Mouse (Mus musculus): Measurements from ENCODE around the gene Slc38a2. TPM values are rescaled to one million over a fixed set of nuclear protein-coding genes. Genes with fewer than 3 reads are reported as not detected.

Slc38a2 gene
- total RNA-seq, 4 experiments from 2014 or later = 81.1 to 86.9 (median 83.9) TPM

DNA sequence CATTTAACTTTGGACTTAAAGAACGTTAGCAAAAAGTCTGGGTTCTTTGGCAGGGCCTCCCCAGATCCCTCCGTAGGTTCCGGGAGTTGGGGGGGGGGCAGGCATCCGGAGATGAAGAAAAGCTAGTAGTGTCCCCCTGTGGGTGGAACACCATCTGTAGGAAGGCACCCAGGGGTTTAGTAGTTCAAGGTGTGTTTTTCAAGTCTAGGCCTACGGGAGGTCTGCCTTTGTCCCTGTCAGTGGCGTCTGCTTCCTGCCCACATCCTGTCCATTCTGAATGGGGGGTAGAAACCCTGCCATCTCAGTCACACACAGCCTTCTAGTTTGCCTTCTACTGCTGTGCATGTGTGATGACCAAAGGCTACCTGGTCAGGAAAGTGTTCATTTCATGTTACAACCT, 20.6 kb upstream of the Slc38a2 start:
- DNase-seq (ENCODE audit: low spot score in 2 of 2) = no peak

DNA sequence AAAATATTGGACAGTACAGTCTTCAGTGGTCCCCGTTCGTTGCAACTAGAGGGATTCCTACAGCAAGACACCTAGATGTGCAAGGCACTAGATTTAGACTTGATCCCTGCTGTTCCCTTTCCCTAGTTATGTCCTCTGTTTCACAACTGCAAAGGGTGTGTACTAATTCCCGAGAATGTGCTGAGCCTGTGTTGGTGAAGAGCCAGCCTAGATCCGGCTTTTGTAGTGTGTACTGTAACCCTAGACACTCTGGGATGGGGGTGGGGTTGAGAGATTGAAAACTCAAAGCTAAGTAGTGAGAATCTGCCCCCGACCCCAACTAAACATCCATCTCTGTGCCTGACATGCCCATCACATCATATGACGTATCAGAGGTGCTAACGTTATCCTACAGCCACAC, 18.9 kb upstream of the Slc38a2 start:
- DNase-seq (ENCODE audit: low spot score in 2 of 2) = no peak

DNA sequence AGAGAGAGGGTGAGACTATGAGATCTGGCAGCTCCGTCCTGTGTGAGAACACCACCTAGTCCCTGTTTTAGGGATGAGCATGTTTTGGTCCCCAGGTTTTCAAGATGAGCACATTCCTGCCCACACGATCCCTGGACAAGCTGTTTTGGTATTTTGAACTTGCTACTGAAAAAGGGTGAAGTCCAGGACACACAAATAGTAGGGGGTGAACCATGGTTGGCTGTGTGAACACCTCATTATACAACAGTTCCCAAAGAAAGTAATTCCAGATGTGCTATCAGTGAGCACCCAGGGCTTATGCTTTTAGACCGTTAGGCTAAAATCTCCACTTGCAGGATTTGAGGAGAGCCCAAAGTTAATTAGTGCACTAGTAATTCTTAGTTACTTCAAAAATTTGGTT, 17.7 kb upstream of the Slc38a2 start:
- DNase-seq (ENCODE audit: low spot score in 2 of 2) = no peak

DNA sequence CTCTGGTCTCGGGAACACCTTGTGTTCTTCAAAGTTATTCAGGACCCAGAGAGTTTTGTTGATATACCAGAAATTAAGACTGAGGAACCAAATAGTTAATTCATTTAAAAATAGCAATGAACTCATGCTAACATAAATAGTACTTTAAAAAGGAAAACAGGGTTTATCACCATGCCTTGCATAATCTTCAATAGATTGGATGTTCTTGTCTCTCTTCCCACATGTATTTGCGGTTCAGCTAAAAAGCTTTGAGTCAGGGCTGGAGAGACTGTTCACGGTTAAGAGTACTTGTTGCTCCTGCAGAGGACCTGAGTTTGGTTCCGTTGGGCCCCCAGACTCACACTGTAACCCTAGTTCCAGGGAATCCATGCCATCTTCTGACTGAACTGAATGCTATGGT, 16.8 kb upstream of the Slc38a2 start:
- no peak for DNase-seq (ENCODE audit: low spot score in 2 of 2)

DNA sequence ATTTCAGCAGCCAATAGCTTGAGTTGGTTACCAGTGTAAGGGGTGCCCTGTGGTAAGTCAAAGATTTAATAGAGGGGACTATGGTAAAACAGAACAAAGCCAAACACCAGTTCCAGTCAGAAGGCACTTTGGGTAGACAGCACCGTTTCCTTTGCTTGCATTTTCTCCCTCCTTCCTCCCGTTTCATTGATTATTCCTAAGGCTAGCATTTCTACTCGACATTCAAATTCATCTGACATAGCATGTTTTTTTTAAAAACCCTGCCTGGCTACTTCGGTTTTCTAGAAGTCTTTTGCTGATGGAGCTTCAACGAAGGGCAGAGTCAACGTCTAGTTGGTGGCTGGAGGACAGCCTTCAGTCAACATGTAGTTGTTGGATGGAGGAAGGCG, 16.2 kb upstream of the Slc38a2 start:
- no peak for DNase-seq (ENCODE audit: low spot score in 2 of 2)

DNA sequence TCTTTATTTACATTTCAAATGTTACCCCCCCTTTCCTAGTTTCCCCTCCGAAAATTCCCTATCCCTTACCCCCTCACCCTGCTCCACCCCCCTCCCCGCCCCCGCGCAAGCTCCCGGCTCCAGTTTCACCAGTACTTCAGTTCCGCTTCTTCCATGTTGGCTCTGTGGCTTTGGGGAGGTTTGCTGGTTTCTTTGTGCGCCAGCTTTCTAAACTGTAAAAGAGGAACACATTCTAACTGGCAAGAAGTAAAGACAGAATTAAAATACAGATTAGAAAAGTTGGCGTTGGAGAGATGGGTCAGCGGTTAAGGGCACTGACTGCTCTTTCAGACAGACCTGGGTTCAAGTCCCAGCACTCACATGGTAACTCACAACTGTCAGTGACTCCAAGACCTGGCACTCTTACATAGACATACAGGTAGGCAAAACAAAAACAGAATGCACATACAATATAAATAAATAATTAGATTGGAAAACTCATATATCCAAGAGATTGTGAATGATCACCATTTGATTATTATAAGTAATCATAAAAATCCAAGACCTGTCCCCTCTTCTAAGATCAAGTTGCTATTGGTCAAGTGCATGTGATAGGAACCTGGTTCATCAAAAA, 15.7 kb upstream of the Slc38a2 start:
- no peak for DNase-seq (ENCODE audit: low spot score in 2 of 2)

DNA sequence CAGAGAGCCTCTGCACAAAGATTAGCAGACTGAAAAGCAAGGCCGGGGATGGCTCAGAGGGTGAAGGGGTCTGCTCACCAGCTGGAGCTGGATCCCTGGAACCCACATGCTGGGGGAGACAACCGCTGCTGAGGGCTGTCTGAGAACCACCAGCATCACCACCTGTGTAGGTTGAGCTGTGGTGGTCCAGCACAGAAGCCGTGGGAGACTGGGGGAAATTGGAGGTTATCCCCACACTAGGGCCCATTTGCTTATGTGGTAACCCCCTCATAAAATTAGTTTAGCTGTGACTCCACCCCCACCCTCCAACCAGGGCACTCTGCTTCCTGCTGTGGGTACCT, 15.1 kb upstream of the Slc38a2 start:
- DNase-seq (ENCODE audit: low spot score in 2 of 2) = no peak

DNA sequence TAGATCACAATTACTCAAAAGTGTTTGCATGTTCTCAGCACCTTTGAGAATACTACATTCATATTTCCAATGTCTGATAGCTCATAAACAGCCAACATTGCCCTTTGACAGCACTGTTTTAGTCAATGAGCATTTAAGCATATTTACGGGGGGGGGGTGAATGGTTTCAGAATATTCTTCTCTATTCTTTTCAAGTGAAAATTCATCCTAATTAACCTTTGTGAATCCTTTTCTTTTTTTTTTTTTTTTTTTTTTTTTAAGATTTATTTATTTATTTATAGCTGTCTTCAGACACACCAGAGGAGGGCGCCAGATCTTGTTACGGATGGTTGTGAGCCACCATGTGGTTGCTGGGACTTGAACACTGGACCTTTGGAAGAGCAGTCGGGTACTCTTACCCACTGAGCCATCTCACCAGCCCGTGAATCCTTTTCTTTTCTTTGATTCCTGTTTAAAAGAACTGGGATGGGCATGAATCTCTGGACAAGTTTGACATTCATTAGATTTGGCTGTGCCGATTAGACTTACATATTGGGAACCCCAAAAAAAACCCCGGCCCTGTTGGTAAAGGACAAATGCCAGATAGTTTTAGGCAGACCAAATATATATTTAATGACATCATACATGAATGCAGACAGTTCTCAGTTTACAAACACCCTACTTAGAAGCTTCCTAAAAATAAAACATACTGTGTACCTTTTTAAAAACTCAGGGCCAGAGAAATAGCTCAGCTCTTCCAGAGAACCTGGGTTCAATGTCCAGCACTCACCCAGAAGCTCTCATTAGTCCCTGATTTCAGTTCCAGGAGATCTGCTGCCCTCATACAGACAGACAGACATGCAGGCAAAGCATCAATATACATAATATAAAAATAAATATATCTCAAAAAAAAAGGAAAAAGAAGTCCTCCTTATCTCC, 14.5 kb upstream of the Slc38a2 start:
- no peak for DNase-seq (ENCODE audit: low spot score in 2 of 2)

DNA sequence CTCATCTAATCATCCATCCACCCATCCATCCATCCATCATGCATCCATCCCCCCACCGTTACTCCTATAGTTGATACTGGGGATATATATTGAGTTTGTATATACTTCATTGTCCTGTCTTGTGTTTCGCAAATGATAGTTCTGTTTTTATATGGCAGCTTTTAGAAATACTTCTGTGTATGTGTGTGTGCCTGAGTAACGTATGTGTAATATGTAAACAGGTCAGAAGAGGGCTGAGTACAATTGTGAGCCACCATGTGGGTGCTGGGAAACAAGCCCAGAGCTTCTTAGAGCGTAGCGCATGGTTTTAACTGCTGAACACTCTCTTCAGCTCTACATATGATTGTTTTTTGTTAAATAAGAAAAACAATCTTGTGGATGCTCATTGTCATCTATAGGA, 12.8 kb upstream of the Slc38a2 start:
- DNase-seq (ENCODE audit: low spot score in 2 of 2) = no peak

DNA sequence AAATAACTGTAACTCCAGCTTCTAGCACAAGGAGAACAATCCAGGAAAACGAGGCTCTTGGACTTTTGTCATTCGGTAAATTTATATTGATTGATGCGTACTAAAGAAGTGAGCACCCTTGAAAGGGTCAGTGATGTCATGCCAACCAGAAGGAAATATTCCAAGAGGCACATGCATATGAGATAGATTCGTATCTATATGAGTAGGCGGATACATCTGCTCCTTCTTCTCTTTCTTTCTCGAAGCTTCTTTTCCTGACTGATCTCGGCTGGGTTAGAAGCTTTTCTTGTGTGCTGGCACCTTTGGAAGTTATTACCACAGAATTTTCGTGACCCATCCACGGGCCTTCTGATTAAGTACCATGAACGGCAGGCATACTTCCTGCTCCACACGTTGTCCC, 12.1 kb upstream of the Slc38a2 start:
- DNase-seq (ENCODE audit: low spot score in 2 of 2) = no peak

DNA sequence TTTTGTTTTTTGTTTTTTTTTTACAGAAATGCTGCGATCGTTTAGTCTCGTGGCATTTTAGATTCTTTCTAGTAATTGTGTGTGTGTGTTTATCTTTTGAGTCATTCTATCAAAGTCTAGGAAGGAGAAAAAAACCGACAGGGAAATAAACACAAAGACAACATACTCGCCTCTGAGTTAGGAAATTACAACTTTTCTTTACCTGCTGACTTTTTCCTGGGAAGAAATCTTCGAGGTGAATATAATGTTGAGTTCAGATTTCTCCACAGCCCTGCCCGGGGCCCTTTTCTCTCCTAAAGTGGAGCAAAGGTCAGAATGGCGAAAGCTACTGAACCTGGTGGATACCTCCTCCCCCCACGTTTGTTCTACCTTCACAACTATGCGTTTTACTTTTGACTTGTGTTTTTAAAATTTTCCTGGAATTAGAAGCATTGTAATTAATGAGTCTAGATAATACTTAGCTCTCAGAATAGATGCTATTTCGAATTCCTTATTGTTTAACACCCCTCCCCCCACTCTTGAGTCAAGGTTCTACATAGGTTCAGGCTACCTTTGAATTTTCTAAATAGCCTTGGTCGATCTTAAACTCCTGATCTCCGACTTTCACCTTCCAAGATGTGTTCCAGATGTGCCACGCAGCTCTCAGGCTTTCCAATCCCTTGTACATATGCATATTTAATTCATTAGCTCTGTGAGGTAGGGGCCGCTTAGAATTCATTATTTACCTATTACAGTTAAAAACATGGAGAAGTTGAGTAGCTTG, 11.0 kb upstream of the Slc38a2 start:
- no peak for DNase-seq (ENCODE audit: low spot score in 2 of 2)

DNA sequence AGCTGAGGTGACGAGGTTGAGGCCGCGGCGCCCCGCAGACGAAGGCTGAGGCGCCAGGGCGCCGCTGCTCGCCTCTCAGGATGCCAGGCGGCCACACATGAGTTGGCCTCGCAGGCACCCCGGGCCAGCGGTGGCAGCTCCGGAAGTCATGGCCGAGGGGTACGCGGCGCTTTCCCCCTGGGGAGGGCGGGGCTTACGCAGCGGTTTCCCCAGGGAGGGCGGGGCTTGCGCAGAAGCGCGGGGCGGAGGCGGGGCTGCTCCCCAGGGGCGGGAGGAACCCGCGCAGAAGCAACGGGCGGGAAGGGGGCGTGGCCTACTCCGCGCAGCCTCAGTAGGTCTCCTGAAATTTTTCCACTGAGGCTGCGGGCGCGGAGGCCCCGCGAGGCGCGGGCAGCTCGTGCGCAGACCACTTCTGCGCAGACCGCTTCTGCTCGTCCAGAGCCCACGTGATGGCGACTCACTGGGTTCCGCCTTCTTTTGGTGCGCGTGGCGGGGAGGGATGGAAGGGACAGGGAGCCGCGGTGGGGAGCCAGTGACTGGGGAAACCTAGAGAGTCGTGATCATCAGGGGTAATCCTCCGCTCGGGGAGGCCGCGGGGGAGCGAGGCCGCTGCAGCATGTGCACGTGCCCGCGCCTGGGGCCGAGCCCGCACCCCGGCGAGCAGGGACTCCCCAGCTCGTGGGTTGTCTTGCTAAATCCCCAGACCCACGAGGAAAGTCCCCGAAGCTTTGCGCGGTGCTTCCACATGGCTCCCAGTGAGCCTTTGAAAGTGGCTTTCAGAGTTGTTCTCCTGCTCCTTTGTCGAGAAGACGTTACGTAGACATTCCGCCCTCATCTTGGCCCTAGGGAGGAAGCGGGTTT, 10.2 kb upstream of the Slc38a2 start:
- DNase-seq (ENCODE audit: low spot score in 2 of 2) = peak; percentile 97

DNA sequence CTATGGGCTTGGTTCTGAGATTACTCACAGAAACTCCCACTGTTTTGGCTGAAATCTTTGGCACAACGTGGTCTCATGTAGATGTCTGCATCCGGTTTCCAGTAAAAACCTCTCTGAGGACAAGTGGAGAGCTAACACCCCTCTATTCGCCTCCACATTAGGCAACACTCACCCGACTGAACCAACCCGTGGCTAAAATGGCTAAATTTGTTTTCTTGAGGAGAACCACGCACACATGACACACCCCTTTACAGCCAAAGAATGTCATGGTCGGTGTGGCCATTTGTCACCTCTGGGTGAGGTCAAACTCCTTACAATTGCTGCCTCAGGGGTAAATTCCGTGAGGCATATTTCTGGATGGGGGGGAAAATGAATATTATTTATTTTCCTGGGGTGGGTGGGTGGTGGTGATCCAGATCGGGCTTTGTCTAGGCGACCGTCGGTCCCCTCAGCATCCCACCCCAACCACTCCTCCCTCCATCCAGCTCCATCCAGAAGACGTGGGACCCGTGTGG, 9.5 kb upstream of the Slc38a2 start:
- no peak for DNase-seq (ENCODE audit: low spot score in 2 of 2)

DNA sequence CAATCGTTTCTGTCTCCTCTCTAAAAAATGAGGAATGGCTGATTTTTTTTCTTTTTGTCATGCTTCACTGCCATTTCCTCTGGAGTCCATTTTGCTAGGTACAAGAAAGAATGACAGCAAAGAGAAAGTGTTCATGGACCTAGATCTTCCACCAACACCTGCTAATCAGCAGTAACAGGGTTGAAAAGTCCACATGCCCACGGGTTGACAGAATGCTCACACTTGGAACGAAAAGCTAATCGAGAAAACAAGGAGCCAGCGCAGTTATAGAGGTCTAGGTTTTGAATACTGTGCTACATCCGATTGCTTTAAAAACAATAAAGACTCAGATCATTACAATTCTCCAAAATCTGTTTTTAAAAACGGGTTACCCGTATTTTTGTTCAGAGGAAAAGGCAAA, 8.9 kb upstream of the Slc38a2 start:
- DNase-seq (ENCODE audit: low spot score in 2 of 2) = no peak

DNA sequence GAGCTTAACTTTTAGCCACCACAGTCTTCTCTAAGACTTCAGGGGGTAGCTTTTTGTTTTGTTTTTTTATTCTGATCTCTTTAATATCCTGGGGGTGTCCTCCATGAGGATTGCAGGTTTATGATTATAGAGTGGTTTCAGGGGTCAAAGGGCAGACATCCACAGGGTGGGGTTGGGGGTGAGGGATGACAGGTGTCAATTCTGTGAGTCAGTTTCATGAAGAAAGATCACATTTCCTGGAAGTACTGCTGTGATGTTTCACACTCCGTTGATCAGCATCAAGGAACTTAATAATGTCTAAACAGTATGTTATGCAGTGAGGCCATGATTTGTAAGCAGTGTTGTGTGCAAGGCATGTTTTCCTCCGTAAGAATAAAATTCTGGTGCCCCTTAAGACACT, 8.4 kb upstream of the Slc38a2 start:
- DNase-seq (ENCODE audit: low spot score in 2 of 2) = no peak

DNA sequence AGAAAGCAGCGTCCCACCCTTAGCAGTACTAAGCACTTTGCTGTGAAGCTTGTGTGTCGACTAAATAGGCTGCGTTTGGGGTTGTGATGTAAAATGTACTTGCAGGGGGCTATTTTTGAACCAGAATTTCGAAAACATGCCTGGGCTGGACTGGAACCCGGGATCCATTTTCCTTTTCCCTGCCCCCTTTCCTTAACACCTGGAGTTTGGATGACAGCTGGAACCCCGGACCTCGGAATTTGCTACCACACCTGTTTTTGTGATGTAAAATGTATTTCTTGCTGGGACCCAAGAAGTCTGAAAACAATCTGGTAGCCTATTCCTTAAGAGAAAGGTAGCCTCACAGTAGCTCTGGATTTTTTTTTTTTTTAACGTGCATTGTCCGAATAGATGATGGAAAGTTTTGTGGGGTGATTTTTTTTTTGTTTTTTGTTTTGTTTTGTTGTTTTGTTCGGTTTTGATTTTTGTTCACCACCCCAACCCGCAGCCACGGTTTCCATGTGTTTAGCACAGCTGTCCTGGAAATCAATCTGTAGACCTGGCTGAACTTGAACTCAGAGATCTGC, 3.0 kb upstream of the Slc38a2 start:
- no peak for DNase-seq (ENCODE audit: low spot score in 2 of 2)

DNA sequence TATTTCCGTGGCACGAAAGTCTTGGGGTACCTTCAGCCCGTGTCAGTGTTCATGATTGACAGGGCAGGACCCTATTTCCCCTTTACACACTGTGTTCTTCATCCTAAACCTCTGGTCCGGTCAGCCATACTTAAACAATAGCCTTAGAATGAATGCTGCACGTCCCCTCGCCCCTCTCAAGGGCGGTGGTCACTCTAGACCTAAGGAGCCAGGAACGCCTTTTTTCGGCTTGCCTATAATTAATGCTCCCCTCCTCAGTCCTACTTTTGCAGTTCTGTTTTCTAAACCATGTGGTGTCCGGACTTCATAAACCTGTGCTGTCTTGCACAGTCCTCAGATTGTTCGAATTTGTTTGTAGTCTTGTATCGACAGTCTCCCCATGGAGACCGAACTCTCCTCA, 1.2 kb upstream of the Slc38a2 start:
- no peak for DNase-seq (ENCODE audit: low spot score in 2 of 2)

DNA sequence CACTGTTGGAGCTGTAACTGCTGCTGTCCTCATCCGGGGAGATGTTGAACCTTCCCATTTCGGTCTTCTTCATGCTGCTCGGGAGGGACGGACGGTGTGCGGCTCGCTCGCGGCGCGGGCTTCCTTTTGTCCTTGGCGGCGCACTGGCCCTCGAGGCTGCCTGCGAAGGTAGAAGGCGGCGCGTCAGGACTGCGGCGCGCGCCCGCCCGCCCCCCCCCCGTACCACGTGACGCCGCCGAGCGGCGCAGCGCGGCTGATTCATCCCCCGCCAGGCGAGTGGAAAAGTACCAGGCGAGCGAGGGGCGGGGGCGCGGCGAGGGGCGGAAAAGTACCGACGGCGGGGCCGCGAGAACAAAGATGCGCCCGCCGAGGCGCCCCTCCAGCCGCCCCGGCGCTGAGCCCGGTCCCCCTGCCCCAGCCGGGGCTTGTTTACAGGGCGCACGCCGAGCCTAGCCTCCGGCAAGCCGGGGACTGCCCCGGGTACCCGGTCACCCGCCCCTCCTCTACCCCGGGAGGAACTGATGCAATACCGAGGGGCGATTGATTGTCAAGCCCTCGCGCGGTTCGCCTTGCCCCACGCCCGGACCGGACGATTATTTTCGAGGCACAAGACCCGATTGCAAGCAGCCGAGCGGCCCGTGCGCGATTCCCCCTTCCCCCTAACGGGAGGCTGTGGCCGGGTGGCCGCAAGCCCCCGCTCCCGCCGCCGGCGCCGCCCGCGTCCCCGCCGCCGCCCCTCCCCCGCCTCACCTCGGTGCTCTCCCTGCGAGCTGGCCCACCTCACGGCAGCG, 677 bp downstream of the Slc38a2 start:
- DNase-seq (ENCODE audit: low spot score in 2 of 2) = peak; percentile 70 to 76

DNA sequence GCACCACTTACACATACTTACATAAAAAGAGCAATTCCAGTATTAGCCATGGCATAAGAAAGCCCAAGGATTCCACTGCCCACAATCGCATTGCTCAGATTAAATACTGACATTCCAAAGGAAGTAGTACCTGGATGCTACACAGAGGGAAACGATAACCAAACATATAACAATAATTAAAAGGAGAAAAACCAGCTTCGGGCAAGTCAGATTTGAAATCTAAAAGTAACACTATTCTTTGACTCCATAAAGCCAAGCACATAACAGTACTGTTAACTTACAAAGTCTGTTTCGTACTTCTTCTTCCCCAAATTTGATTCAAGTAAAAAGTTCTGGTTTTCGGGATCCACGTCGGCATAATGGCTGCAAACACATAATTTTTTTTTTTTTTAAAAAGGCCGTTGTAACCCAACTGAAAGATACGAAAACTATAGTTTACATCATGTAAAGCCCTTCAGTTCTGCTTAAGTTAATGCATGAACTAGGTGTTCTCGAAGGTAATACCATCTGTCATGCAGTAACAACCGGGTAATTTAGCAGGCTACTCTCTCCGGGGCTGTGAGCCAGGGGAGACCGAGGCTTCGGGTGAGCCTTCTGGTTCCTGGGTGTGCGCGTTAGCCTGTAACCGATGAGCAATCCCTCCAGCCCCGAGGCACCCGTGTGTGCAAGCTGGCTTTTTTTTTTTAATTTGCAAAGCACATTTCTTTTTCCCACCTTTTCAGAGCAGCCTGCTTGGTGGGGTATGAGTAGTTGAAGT, 1.5 kb downstream of the Slc38a2 start:
- peak in 1 of 2 experiments; percentile 36 for DNase-seq (ENCODE audit: low spot score in 2 of 2)
